Mouse (Mus musculus) left cerebral cortex, postnatal 25 days (tissue): ENCODE results near the gene Gm7257. TPM values are rescaled to one million over a fixed set of nuclear protein-coding genes. Genes with fewer than 3 reads are reported as not detected.

ENCODE experiments used
- DNase-seq, 2 experiments: peaks; one replicate each; pipeline ENCODE4 v3.0.0; 2022; ENCODE audit warnings: low spot score in 2 of 2, mixed read lengths in 1 of 2
- intact Hi-C: fragments of 180-260 bp; cut with DNase I; formaldehyde crosslinking; loops from one replicate; pipeline ENCODE4 v1.15.1; 2025
- total RNA-seq, 2 experiments: library from RNA; stranded (reverse); gene quantifications; 2 replicates each; pipeline ENCODE4 v1.2.3; 2021

The Gm7257 gene
- total RNA-seq, result not detected

DNA sequence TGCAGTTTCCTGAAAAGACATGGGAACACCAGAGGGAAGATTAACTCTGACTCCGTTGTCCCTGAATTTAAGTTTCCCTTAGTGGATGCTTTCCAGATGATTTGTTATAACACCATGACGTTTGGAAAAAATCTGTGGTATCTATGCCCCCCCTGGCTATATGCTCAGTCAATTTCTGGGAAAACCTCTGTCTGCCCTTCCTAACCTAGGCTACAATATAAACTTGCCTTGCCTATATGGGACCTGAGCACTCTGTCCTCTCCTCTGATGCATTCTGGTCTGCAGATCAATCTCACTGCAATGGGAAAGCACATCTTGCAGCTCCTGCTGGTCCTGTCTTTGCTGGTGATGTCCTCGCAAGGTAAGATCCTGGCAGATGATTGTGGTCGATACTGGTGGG lies at the start of gene Gm7257:
Gene Gm7257 (plus strand): TSS at position 301 of the 400 bp plus-strand sequence.
- intact Hi-C loops, result no loop called here

DNA sequence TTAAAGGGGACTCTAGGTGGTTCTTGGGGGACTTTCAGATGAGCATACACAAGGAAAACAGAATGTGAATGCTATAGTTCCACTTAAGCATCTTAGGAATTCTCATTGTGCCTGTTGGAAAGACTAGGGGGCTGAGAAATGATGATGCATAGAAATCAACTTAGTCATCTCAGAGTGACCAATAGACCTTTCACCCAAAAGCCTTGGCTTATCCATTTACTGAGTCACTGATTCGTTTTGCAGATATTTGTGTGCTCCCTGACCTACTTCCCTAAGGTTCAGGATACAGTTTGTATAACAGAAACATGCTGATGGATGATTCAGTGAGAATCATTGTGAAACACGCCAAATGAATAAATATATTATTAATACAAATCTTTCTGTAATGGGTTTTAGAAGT lies 28.7 kb upstream of the Gm7257 start:
- no peak for DNase-seq
- intact Hi-C loops, result no loop called here

More for the DNA sequence above, at the start of gene Gm7257:
- no peak for DNase-seq

DNA sequence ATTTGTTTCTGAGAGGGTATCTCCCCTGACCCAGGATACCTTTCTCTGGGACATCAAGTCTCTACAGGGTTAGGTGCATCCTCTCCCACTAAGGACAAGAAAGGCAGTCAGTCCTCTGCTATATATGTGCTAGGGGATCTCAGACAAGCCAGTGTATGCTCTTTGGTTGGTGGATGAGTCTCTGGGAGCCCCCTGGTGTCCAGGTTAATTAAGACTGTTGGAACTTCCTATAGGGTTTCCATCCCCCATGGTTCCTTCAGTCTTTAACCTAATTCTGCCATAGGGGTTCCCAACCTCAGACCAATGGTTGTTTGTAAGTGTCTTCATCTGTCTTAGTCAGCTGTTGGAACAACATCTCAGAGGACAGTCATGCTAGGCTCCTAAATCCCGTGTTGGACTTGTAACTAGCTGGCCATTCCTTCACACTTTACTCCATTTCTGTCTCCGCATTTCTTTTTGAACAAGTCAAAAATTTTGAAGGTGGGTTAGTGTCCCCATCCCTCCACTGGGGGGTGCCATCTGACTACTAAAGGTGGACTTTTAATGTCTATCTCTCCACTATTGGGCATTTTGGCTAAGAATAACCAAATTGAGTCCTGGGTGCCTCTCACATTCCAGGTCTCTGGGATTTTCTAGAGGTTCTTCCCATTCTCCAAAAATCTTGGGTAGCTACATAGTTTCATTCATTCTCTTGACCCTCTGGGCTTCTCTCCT lies 3.5 kb downstream of the Gm7257 start:
- intact Hi-C loops, result no loop called here
- DNase-seq, result no peak

DNA sequence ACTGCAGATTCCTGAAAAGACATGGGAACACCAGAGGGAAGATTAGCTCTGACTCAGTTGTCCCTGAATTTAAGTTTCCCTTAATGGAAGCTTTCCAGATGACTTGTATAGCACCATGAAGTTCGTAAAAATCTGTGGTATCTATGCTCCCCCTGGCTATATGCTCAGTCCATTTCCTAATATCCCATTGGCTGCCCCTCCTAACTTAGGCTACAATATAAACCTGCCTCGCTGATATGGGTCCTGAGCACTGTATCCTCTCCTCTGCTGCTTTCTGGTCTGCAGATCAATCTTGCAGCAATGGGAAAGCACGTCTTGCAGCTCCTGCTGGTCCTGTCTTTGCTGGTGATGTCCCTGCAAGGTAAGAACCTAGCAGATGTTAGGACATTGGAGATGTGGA lies 43.7 kb downstream of the Gm7257 start, which contains the start of gene Gm9513:
Gene Gm9513 (plus strand): TSS at position 301 of the 400 bp plus-strand sequence.
- intact Hi-C loops, result no loop called here

More for the DNA sequence above, 43.7 kb downstream of the Gm7257 start, which contains the start of gene Gm9513:
- no peak for DNase-seq

Other genes with a start within 250 kb of the Gm7257 start
- not detected for gene Gm9513, start 43.8 kb downstream of the Gm7257 start, total RNA-seq
- gene Gm5615, start 110.1 kb downstream of the Gm7257 start, total RNA-seq, result not detected
- gene Gm17689, start 150.8 kb downstream of the Gm7257 start, total RNA-seq, result not detected
- not detected for gene A630095E13Rik, start 211.5 kb downstream of the Gm7257 start, total RNA-seq